Mouse (Mus musculus): ENCODE results near the gene Pard3b.

DNA sequence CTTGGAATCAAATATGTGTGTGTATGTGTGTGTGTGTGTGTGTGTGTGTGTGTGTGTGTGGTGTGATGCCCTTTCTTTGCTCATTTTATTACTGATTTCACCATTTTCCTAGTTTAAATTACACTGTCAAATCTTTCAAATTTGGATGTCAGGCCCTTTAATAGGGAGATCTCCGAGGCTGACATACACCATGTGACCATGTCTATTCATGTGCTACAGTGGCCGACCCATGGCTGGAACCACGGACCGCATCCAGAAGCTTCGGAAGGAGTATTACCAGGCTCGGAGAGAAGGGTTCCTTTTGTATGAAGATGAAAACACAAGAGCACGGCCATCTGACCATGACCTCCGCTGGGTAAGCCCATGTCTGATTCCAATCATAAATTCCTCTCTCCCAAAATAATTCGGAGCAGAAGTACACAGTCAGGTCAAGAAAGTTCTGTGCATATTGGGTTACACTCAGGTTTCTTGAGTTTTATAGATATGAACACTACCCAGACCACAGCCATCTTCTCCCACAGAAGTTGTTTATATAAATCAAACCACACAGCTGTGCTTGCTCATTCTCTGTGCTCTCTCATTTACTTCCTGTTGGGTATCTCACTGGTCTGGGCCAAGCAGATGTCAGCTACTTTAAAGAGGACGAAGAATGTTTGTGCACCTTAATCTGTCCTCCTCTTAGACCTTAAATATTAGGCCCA, 894.0 kb downstream of the Pard3b start:
- no peak for TF ChIP-seq POLR2A (IDR thresholded peaks at IDR 0.05; ENCODE audit: insufficient read depth, low read length)
- TF ChIP-seq CTCF (IDR thresholded peaks at IDR 0.05; ENCODE audit: low read depth, low read length), result no peak

Measured in ES-Bruce4 (cell line).